Mouse (Mus musculus): ENCODE data around the gene Nt5dc2.

Gene Nt5dc2

DNA sequence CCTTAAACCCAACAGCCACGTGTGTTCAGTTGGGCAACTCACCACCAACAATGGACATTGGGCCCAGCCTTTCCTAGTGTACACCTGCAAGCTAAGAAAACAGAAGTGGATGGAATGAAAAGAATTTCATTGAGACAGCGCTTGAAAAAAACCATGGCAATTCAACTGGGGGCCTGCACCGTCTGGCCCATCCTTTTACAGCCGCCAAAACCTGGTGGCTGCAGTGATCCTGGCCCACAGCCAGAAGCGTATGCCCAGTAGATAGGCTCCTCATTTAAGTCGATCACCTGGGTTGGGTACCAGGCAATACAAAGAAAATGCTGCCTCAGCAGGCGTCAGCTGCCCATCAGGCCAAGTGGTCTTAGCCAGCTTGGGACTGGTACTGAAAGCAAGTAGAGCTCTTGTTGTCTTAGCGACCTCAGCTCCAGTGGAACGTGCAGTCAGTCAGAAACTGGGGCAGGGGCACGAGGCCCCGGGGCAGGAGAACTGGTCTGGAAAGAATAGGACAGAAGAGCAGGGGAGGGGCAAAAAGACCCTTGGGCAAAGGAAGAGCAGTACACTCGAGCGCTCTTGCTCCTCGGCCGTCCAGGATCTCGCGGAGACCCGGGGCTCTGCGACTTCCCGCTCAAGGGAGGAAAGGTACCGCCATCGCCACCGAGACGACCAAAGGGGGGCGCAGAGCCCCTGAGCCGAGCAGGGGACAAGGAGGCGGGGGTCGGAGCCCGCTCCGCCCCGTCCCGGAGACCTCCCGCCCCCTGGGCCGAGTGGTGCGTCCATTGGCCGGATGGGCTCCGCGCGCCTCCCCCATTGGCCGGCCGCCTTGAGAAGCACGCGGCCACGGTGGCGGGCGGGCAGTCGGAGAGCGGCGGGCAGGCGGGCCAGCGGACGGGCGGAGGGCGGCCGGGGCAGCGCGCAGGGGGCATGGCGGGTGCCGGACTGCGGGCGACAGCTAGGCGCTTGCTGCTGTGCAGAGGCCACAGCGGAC is at the start of gene Nt5dc2:
Gene Nt5dc2, plus strand, starts transcription at position 818 of the 985 bp plus-strand sequence.
- peak; percentile 53 for DNase-seq (ENCODE audit: low read depth, low spot score)

DNA sequence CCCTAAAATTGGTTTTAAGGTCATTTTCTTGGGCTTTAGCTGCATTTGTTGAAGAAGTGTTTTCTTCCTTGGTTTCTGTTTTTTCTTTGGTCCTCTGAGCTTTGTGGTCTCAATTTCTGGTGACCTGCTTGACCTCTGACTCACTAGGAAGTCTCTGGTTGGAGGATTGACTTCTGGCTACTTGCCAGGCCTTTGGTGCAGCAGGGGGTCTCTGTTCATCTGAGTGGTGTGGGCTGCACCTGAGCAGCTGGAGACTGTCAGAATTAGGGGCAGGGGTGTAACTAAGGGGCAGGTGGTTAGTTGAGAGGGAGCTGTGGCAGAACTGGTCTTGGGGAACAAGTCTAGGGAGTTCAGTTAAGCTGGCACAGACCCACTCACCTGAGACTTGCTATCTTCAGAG is 49.7 kb upstream of the Nt5dc2 start:
- peak; percentile 15 for DNase-seq (ENCODE audit: low read depth, low spot score)

DNA sequence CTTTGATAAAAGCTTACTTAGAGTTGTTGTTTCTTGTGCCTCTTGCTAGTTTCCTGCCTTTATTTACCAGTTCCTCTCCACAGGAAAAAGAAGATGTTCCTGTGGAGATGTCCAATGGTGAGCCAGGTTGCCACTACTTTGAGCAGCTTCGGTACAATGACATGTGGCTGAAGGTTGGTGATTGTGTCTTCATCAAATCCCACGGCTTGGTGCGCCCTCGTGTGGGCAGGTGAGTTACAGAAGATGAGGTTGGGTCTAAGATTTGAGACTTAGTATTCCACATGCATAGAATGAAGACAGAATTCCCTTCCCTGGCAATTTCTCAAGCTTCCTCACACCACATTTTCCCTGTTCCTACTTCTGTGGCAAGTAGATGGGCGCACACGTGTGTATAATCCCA is 43.4 kb upstream of the Nt5dc2 start:
- DNase-seq (ENCODE audit: low read depth, low spot score) = no peak

DNA sequence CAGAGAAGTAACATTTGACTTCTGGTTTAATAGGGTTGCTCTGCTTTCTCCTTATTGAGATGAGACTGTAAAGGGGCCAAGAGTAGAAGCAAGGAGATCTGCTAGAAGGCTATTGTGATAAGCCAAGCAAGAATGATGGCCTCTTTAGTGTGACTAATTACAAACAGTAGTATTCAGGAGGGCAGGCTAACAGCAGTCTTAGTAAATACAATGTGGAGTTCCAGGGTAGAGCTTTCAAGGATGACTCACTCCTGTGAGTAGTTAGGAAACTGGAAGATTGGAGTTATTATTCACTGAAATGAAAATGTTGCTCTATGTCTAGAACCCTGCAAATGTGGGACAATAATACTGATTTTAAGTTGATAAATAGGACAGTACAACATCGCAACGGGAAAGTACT is 42.3 kb upstream of the Nt5dc2 start:
- DNase-seq (ENCODE audit: low read depth, low spot score) = peak; percentile 58

DNA sequence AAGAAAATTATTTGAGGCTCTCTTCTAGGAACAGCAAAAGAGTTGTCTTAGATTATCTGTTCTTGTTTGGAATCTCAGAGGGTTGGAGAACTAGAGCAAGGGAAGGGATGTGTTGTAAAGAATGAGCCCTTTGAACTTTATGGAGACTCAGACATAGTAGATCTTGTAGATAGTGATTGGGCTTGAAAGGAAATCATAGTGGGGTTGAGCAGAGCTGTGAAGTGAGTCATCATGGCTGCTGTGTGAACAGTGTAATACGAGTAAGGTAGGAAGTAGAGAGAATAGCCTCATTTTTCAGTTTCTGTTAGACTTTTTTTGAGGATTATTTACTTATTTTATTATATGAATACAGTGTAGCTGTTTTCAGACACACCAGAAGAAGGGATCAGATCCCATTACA is 40.9 kb upstream of the Nt5dc2 start:
- DNase-seq (ENCODE audit: low read depth, low spot score) = peak; percentile 48

DNA sequence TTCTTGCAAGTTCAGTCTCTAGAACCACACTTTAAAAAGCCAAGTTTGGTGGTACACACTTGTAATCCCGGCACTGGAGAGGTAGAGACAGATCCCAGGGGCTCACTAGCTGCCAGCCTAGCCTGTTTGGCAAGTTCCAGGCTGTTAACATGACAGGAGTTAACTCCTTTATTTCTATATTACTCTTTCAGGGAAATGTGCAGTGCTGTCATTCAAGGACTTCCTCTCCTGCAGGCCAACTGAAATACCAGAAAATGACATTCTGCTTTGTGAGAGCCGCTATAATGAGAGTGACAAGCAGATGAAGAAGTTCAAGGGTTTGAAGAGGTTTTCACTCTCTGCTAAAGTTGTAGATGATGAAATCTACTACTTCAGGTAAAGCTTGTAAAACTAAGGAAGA is 25.7 kb upstream of the Nt5dc2 start:
- no peak for DNase-seq (ENCODE audit: low read depth, low spot score)

DNA sequence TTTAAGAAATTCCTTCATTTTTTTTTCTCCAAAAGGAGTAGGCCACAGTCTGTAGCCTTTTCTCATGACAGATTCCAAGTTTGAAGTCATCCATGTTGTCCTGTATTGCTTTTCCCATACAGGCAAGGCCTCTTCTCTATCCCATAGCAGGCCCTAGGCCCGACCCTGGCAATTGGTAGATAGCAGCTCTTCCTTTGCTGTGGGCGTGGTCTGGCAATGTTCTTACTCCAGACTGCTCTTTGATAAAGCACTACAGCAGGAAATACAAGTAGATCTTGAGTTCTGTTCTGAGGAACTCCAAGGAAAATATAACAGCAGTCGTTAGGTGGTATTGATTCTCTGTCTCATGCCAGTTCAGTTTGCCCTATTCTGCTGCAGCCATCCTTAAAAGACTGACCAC is 20.2 kb upstream of the Nt5dc2 start:
- no peak for DNase-seq (ENCODE audit: low read depth, low spot score)

DNA sequence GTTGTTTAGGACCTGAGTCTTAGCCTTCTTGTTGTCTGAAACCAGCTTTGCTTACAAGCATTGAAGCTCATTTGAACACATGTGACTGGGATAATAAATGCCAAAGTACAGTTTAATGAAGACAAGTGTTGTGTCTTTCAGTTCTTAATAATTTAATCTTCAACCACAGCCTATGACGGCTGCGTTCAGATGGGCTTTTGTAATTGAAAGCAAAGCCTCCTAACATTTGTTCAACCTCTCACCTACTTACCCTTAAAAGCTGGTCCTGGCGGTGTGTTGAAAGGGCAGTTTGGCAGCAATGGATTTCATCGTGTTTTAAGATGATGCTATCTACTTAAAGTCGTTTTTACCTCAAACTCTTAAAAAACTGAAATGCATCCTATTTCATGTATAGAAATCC is 18.7 kb upstream of the Nt5dc2 start:
- no peak for DNase-seq (ENCODE audit: low read depth, low spot score)

DNA sequence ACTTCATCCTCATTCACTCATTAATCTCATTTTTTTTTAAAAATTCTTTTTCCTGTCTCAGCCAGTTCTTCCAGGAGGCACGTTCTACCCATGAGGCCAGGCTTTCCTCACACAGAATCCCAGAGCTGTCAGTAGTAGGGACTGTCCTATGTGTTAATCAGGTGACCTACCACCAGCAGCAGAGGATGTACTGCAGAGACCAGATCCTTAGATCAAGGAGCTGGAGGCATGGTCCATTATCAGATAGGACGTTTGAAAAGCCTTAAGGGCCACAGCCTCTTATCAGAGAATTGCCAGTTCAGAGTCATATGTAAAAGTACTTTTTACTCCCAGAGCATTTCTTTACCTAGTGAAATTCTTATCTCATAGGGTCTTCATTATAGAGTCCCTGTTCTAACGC is 16.8 kb upstream of the Nt5dc2 start:
- no peak for DNase-seq (ENCODE audit: low read depth, low spot score)

DNA sequence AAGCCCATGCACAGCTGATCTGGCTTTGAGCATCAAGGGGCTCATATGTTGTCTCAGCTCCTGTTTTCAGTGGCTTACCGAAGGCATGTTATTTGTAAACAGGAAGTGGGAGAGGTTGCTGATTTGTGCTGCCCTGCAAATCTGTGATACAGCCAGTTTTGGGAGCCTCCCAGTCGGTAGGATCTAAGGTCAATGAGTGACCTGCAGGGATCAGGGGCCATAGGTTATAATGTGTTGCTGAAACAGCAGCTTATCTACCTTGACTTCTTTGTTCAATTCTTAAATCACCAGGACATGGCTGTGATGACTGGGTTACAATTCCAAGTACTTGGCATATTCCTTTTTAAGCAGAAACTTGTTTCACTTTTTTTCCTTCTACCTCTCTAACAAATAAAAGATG is 15.3 kb upstream of the Nt5dc2 start:
- no peak for DNase-seq (ENCODE audit: low read depth, low spot score)

DNA sequence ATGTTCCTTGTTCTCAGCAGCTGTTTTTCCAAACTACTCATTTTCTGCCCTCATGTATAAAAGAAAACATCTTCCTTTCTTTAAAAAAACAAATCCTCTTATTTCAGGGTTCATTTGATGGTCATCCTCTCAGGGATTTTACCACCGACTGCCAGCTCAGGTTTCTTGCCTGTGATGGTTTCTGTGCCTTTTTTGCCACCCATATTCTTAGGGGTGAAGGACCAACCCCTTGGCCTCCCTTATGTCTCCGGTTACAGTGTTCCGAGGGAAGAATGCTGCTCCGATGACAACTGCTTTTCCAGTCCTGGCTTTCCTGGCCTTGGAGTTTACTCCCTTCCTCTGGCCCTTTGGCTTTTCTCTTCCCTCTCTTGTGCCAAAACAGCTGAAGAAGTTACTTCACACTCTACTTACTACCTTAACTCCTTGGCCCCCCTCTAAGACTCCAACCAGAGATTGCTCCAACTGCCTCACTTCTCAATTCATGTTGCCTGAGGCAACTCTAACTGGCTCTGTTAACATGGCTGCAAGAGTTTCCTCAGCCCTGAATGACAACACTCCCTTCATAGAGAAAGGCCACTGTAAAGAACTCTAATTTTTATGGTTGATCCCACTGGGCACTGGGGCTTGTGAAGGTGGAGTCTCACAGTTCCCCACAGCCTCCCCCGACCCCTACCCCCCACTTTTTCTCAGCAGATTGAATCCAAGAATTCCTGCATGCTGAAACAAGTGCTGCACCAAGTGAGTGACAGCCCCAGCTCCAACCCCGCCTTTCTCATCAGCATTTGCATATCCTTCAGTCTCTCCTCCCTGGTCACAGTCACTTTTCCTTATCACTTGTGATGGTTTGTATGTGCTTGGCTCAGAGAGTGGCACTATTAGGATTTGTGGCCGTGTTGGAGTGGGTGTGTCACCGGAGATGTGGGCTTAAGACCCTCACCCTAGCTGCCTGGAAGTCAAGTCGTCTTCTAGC is 5.5 kb upstream of the Nt5dc2 start:
- peak; percentile 34 for DNase-seq (ENCODE audit: low read depth, low spot score)

DNA sequence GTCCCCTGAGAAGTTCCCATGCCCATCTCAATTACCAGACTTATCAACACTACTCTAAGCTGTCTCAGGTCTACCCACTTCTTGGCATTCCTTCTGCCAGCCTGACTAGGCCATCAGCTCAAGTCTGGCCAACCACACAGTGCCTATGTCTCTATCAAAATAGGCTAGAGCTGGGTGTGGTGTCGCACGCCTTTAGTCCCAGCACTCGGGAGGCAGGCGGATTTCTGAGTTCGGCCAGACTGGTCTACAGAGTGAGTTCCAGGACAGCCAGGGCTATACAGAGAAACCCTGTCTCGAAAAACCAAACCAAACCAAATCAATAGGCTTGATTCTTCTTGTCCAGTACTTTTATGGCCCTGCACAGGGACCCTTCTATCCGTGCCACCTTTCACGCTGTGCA is 4.0 kb upstream of the Nt5dc2 start:
- no peak for DNase-seq (ENCODE audit: low read depth, low spot score)

DNA sequence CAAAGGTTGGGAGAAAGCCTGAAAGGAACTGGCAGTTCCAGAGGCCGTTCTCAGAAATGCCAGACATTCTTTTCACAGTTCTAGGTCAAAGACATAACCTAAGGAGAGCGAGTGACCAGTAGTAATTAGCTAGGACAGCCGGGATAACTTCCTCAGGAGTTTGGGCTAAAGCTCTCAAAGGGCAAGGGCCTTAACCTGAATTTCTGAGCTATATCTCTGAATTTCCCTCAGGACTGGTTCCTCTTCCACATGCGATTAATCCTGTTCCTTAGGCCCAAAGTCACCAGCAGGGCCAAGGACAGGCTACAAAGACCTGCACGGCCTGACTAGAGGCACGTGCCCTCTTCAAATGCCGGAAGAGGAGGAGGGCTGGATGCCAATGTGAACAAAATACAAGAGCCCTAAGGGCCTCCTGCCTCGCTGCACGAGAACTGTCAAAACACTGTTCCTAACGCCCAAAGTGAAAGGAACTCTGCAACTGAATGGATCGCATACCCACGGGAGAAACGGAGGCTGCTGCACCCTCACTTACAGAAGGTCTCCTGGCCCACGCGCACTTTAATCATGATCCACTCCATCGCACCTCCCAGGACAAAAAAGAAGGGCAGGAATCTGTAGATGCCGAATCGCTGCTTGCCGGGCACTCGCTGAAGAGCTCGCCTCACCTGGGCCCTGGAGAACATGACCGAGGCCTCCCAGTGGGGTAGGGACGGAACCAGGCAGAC is 2.6 kb upstream of the Nt5dc2 start:
- peak; percentile 70 for DNase-seq (ENCODE audit: low read depth, low spot score)

DNA sequence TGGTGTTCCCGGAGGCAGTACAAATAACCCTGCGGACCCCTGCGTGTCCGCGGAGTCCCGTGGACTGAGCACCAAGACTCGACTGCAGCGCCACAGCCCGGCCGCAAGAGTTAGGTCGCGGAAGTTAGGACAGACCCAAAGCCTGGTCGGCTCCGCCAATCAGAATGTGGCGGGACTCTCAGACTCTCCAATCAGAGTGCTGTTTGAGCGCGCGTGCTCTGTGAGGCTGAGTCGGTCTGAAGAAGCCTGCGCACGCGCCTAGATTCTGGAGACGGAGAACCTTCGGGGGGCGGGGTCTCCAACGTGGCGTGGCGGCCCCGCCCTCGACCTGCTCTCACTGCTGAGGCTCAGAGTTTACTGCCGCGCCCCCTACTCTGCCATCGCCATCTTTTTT is 2.0 kb upstream of the Nt5dc2 start, which contains the start of gene Smim4:
Gene Smim4, minus strand, starts transcription at position 131 of the 394 bp plus-strand sequence.
- peak; percentile 98 for DNase-seq (ENCODE audit: low read depth, low spot score)

DNA sequence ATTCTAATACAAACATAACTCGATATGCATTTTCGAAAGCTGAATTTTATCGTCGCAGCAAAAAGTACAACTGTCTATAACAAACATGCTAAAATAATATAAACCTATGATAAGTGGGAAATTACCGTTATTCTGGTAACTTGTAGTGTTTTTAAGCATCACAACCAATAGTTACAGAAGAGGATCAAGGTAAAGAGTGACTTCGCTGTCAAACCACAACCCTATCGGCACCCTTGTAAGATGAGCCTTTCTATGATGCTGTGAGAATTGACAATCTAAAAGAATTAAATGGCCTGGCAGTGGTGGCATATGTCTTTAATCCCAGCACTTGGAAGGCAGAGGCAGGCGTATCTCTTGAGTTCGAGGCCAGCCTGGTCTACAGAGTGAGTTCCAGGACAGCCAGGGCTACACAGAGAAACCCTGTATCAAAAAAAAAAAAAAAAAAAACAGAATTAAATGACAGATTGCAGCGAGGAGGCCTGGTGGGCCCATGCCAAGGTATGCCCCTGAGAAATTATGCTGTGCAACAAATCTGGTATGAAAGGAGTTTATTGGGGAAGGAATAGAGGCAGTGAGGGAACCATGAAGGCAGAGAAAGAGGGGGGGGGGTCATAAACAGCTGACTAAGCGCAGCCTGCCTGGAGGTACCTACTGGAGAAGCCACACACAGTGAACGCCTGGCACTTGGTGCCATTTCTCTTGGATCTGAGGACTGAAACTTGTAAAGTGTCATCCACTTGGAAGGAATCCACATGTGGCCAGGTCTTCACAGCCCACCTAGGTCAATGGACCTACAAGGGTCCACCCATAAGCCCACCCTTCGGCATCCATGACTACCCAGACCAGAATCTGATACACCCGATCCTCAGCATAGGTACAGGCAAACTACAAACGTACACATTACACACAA is 1.3 kb upstream of the Nt5dc2 start:
- DNase-seq (ENCODE audit: low read depth, low spot score) = peak; percentile 7

DNA sequence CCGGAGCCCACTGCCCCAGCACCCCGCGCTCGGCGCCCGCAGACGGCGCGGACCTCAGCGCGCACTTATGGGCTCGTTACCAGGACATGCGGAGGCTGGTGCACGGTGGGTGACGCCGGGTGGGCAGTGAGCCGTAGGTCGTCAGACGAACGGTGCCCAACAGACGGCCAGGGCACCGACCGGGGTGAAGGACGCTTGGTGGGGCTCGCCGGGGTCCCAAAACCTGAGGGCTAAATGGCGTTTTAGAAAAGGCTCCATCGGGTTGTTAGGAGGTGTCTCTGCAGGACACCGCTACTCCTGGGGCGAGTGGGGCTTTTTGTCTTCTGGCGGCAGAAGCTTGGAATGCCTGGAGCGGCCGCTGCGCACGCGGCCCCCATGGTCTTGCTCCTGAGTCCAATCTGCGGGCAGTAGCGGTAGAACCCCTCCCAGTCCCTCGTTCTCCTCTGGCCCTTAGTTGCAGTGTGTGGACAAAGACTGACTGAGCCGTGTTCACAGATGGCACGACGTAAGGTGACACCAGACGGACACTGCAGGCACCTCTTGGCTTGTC is 494 bp downstream of the Nt5dc2 start:
- peak; percentile 9 for DNase-seq (ENCODE audit: low read depth, low spot score)

DNA sequence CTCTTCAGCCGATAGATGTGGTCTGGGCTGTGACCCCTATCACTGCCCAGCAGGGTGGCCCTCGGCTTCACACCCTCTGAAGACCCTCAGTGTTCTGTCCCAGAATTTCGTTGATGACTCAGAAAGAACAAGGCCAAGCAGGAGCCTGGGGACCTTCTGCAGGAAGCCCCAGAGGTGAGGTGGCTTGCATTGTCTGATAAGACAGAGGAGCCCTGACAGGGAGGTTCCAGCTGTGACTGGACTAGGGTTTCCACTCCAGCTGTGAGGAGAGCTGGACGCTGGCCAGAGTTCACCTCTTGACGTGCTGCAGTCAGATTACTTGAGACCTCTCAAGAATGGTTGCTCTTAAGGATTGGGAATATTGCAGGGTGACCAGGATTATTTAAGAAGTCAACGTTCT is 1.2 kb downstream of the Nt5dc2 start:
- DNase-seq (ENCODE audit: low read depth, low spot score) = peak; percentile 20

DNA sequence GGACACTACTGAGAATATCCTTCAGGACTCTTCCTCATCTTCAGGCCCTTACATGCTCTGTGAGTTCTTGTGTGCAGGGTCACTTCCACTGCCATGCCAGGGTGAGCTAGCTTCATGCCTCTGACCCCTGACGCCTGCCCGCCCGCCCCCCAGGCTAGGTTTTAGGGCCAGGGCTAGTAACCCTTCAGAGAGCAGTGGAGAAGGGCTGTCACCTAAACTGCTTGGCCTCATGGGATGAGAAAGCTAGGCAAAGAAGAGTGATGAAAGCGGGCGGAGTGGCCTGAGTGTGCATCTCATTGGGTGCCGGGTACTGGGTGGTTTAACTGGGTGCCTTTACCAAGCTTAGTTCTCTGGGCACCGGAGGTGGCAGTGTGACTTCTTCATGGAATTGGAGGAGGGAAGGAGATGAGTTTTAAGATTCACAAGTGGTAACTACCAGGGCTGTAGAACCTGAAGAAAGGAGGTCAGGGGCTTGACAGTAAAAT is 1.7 kb downstream of the Nt5dc2 start:
- no peak for DNase-seq (ENCODE audit: low read depth, low spot score)

DNA sequence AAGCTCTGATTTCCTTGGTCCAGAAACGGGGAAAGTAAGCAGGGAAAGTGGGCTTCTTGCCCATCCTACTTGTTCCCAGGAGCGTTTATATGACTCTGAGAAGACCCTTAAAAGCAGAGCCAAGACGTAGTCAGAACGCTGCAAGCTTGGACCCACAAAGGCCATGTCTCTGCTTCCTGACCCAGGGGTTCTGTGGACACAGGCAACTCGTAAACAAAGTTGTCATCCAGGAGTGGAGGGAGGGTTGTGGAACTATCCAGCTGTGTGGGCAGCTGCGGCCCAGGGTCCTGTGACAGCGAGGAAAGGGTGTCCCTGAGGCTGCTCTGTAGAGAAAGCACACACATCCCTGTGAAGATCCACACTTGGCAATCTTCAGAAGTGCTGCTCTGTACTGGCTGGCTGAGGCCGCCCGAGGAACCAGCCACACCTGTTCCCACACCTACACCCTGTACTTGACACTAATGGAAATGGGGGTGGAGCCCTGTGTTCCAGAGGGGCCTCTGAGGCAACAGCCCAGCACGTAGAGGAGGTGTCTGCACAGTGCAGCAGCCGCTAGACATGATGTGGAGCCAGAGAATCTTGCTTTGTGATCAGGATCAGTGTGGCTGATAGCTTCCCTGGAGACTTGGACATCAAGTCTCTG is 2.3 kb downstream of the Nt5dc2 start:
- no peak for DNase-seq (ENCODE audit: low read depth, low spot score)

Measured in 3T3-L1 (cell line).